Mouse (Mus musculus) ovary, postnatal 36 days (tissue): ENCODE measurements around the gene Enox1.

ENCODE experiments used
- DNase-seq: peaks from one replicate; pipeline ENCODE4 v3.0.0; 2022; ENCODE audit warnings: low spot score, mixed read lengths

Enox1 gene

GRCm38 (mm10) chr14:77373119-77373518 lies 216.6 kb downstream of the Enox1 start:
- DNase-seq, result no peak

- no peak for DNase-seq
Observed at GRCm38 (mm10) chr14:77375054-77375453, 218.5 kb downstream of the Enox1 start.

- peak; percentile 29 for DNase-seq
Observed at GRCm38 (mm10) chr14:77375618-77376017, 219.1 kb downstream of the Enox1 start.

- DNase-seq, result no peak
Observed at GRCm38 (mm10) chr14:77376731-77377130, 220.2 kb downstream of the Enox1 start.

GRCm38 (mm10) chr14:77377439-77377838 lies 220.9 kb downstream of the Enox1 start:
- no peak for DNase-seq

GRCm38 (mm10) chr14:77377873-77378272 lies 221.3 kb downstream of the Enox1 start:
- DNase-seq, result no peak

GRCm38 (mm10) chr14:77381532-77381931 lies 225.0 kb downstream of the Enox1 start:
- DNase-seq, result no peak

- no peak for DNase-seq
Observed at GRCm38 (mm10) chr14:77385621-77386020, 229.1 kb downstream of the Enox1 start.

- DNase-seq, result no peak
Observed at GRCm38 (mm10) chr14:77387877-77388276, 231.3 kb downstream of the Enox1 start.

- DNase-seq, result no peak
Observed at GRCm38 (mm10) chr14:77389276-77389675, 232.7 kb downstream of the Enox1 start.

GRCm38 (mm10) chr14:77392476-77392875 lies 235.9 kb downstream of the Enox1 start:
- DNase-seq, result no peak

- no peak for DNase-seq
Observed at GRCm38 (mm10) chr14:77406241-77407114, 249.9 kb downstream of the Enox1 start.

GRCm38 (mm10) chr14:77409271-77409940 lies 252.8 kb downstream of the Enox1 start:
- no peak for DNase-seq

- DNase-seq, result no peak
Observed at GRCm38 (mm10) chr14:77410354-77410753, 253.8 kb downstream of the Enox1 start.

- no peak for DNase-seq
Observed at GRCm38 (mm10) chr14:77413106-77413505, 256.5 kb downstream of the Enox1 start.

GRCm38 (mm10) chr14:77416358-77416757 lies 259.8 kb downstream of the Enox1 start:
- DNase-seq, result no peak

- DNase-seq, result no peak
Observed at GRCm38 (mm10) chr14:77421031-77421430, 264.5 kb downstream of the Enox1 start.

- DNase-seq, result no peak
Observed at GRCm38 (mm10) chr14:77423194-77423593, 266.6 kb downstream of the Enox1 start.

- no peak for DNase-seq
Observed at GRCm38 (mm10) chr14:77439426-77439825, 282.9 kb downstream of the Enox1 start.

- DNase-seq, result no peak
Observed at GRCm38 (mm10) chr14:77440805-77441204, 284.2 kb downstream of the Enox1 start.

- DNase-seq, result no peak
Observed at GRCm38 (mm10) chr14:77441541-77441940, 285.0 kb downstream of the Enox1 start.

GRCm38 (mm10) chr14:77448001-77448400 lies 291.4 kb downstream of the Enox1 start:
- no peak for DNase-seq

- DNase-seq, result no peak
Observed at GRCm38 (mm10) chr14:77451916-77452315, 295.4 kb downstream of the Enox1 start.
